Mouse (Mus musculus): ENCODE results near the gene Arhgap45.
"Not testable (repeated sequence)": the region's sequence is repeated elsewhere in the genome, so short reads cannot be mapped to it uniquely, and the experiment has no call there.

Gene Arhgap45

DNA sequence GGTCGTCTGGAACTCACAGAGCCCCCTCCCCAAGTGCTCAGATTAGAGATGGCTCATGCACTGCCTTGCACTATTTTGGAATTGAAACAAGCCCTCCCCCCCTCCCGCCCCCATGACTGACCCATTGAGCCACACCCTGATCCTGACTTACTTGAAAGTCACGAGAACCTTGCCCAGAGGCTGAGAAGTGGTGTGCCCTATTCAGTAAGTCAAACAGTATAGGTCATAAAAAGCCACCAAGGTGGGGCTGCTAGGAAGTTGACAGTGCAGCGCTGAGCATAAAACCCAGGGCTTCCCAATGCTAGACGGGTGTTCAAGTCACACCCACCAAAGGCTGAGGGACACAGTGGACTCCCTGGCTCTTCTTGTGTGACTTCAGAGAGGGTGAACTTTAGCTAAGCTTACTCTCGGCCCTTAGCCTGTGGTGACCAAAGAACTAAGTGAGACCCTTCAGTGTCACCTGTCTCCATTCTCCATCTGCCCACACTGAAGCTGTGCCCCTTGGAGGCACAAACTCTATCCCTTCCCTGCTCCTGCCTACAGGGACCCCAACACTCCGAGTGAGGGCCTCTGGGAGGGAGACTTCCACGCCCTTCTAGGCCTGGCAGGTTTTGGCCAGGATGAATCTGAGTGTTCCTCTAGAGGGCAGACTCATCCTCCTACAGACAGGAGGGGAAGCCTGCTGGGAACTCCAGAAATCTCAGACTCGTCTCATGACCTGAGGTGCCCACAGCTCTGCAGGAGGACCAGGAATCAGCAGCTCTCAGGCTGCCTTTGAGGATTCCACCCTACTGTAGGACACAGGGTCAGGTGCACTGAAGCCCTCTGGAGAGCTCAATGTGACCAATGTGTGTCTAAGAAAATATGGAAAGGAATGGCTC lies 17.3 kb downstream of the Arhgap45 start:
- DNase-seq (ENCODE audit: low read depth) = no peak

DNA sequence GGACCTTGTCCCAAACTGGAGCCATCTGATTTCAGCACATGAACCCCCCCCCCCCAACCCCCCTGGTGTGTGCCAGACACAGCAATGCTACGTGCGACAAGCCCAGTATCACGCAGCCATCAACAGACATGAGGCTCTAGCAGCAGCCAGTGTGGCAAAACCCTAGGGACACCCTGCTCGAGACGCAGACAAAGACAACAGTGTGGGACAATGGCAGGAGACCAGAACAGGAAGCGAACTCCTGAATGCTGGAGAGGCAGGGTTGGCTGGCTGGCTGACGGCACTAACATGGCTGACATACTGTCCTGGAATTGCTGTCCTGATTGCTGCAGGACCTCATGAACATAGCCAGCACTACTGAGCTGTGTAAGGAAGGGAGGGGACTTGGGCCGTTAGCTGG lies 18.7 kb downstream of the Arhgap45 start:
- DNase-seq (ENCODE audit: low read depth) = no peak

DNA sequence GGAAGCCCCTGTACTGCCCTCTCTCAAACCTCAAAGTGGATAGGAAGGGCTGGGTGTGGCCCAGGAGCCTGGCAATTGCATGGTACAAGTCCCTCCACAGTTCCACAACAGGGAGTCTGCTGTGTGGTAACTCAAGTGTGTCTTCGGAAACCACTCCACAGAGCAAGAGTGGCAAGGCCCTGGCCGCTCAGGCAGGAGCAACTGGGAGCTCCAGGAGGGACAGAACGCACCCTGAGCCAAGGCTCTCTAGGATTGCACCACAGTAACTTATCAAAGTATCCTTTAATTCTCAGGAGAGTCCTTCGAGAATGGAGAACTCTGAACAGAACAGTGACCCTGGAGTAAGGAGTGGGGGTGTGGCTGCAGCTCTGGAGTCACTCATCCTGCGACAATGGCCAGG lies 19.2 kb downstream of the Arhgap45 start:
- no peak for DNase-seq (ENCODE audit: low read depth)

DNA sequence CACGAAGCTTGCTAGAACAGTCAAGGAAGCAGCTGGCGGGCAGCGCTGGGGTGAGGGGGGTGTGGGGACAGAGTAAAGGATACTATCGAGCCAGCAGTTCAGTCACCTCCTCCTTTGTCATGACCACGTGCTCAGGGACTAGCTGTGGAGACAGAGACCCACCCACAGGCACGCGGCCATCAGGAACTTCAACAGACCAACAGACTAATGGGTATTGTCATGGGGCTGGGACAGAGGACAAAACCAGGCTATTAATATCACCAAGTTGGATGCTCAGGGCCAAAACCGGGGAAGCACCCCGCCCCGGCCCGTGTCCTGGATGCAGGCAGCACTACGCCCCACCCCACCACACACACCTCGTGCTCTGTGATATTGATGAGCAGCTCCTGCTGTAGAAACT lies 20.4 kb downstream of the Arhgap45 start:
- no peak for DNase-seq (ENCODE audit: low read depth)

DNA sequence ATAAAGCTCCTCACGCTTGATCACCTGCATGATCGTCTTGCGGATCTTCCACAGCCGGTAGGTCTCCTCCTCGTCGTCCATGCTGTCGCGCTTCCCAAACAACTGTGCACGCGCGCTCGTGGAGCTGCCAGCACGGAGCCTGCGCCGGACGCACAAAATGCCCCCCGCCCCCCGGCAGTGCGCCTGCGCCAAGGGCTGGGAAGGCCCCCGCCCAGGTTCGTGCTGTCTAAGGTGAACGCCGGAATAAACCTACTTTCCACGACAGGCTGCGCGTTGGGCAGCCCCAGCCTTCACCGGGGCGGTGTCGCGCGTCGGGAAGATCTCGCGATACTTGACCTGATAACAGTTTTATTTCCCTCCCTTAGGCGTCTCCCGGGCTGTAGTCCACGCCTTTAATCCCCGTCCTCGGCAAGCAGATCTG lies 23.1 kb downstream of the Arhgap45 start, which contains the start of gene Polr2e:
Polr2e (minus strand) TSS at position 237 of the 421 bp plus-strand sequence.
- peak; percentile 91 for DNase-seq (ENCODE audit: low read depth)

DNA sequence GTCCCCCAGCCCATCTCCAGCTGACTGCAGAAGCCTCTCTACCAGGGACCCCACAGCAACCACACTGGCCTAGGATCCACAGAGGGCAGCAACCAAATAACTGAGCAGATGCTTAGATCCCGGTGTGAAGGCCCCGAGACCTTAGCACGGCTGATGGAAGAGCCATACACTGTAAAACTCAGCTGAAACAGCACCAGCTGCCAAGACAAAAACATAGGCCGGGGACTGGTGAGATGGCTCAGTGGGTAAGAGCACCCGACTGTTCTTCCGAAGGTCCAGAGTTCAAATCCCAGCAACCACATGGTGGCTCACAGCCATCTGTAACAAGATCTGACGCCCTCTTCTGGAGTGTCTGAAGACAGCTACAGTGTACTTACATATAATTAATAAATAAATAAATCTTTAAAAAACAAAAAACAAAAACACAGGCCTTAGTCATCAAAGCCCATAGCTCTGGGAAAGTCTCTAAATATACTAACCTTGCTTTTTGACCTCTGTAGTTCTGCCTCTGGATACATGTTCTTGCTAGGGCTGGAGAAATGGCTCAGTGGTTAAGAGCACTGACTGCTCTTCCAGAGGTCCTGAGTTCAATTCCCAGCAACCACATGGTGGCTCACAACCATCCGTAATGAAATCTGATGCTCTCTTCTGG lies 25.1 kb downstream of the Arhgap45 start:
- DNase-seq (ENCODE audit: low read depth) = not testable (repeated sequence)

DNA sequence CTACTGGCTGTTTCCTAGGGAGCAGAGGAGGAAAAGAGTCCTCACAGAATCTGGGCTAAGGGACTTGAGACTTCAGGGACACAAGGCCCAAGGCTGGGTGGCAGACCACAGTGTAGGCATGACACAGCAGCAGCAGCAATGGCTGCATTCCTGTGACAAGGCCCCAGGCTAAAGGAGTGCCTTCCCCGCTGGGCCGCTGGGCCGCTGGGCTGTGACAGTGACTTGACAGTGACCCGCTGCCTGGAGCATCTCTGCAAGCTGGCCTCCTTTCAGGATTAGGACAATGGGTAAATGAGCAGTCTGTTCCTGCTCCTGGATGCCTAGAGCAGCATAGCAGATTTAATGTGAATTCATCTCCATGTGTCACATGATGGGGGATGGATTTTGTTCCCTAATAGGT lies 27.6 kb downstream of the Arhgap45 start:
- no peak for DNase-seq (ENCODE audit: low read depth)

DNA sequence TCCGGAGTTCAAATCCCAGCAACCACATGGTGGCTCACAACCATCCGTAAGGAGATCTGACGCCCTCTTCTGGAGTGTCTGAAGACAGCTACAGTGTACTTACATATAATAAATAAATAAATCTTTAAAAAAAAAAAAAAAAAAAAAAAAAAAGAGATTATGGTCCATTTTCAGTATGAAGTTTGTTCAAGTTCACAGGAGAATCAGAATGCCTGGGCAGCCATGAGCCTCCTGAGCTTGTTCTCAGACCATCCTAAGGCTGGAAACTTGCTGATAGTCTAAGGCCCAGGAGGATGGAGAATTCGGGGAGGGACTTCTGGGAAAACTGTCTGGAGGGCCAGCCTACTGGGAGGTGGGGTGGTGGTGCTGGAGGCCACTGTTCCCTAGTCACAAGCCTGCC lies 28.9 kb downstream of the Arhgap45 start:
- not testable (repeated sequence) for DNase-seq (ENCODE audit: low read depth)

DNA sequence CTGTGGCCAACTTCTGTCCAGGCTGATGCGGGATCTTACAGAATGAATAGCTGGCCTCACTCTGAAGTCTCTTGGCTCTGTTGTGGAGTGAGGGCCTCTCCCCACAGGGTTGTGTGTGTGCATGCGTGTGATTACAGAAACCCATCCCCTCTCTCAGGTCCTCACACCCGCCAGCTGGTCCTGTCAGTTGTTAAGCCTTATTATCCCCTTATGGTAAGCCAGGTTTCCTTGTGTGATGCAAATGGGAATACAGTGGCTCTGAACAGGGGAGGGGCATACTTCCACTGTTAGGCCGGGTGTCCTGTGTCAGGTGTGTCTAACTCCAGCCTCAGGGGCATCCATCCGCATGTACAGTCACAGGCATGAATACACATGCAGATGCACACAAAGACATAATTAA lies 29.3 kb downstream of the Arhgap45 start:
- DNase-seq (ENCODE audit: low read depth) = no peak

DNA sequence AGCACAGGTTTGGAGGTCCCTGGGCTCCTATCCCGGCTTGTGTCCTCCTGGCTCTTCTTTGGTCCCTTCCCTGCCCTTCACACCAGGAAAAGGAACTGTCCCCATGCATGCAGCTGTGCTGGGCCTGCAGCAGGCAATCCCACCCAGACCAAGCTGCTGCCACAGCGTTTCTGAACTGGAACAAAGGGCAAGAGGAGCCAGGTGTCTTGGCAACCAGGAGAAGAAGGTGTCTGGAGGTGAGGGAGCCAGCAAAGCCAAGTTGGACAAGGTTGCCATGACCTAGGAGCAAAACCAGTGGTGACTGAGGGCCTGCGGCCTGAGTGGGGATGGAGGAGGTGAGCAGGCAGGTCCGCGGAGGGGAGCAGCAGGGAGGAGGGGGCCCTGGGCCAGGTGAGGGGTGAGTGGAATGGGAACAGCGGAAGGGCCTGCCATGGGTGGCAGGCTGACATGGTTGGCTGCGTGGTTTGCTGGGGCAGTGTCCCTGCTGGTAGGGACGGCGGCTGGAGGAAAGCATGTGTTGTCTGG lies 30.6 kb downstream of the Arhgap45 start, which contains the start of gene Gpx4:
Gpx4 (plus strand) TSS at position 126 of the 525 bp plus-strand sequence.
- DNase-seq (ENCODE audit: low read depth) = no peak

DNA sequence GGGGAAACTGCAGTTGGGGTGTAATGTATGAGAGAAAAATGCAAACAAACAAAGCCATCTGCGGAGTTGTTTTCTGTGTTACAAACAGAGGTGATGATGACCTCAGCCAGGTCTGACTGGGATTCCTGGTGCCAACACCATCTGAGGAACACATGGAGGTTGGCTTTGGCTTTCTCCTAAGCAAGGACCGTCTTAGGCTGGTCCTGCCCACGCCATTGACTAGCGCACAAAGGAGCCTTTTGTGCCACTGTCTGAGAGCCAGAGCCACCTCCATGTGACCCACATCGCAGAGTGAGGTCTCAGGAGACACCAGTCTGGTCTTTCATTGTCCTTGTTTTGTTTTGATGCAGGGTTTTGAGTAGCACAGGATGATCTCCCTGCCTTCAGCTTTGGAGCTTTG lies 31.9 kb downstream of the Arhgap45 start:
- DNase-seq (ENCODE audit: low read depth) = peak; percentile 79

DNA sequence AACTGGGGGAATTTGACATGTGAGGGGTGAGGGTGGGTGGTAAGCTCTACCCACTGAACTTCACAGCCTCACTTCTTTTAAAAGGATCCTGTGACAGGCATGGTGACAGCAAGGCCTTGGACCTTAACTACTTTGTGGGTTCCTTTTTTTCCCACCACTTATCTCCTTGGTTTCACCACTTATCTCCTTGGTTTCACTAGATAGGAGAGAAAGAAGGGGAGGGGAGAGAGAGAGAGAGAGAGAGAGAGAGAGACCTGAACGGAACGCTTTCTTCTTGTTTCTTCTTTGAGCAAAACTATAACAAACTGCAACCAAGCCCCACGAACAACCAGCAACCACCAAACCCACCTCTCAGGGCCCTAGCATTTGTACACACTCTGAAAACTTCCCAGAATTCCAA lies 32.4 kb downstream of the Arhgap45 start:
- no peak for DNase-seq (ENCODE audit: low read depth)

DNA sequence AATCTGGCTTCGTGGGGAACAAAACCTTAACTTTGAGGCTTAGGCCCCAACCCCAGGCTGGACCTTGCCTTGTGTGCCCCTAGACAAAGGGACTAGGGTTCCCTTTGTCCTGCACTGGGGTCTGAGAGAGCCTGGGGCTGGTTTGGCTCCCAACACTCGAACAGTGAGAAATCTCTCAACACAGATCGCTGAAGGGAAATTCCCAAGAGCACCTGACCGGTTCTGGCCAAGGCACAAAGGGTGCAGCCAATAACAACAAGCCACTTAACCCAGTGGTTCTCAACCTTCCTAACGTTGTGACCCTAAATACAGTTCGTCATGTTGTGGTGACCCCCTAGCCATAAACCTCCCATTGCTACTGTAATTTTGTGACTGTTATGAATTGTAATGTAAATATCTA lies 33.8 kb downstream of the Arhgap45 start:
- DNase-seq (ENCODE audit: low read depth) = no peak

DNA sequence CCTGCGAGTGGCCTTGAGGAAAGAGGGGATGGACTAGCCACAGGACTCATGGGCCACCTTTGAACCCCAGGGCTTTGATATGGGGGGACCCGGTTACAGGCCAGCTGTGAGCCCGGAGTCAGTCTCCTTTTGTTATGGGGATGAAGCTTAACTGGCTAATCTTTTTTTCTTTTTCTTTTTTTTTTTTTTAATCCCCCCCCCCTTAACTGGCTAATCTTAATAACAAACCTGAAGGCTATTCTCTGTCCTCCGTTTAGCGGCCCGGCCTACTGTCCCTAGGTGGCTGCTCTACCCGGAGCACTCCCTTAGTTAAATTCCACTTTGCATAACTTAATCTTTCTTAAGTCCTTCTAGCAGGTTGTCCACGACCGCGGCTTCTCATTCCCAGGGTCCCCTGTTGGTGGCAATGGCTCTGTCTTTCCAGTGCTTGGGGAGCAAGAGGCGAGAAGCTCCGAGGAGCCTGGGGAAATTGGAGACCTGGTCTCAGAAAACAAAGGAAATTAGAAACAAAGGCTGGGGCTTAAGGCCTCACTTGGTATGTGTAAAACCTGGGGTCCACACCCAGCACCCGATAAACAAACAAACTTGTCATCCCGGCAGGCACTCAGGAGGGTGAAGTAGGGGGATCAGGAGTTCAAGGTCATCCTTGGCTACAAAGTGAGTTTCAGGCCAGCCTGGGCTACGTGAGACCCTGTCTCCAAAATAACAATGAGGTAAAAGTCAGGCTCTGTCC lies 34.6 kb downstream of the Arhgap45 start:
- DNase-seq (ENCODE audit: low read depth) = no peak

DNA sequence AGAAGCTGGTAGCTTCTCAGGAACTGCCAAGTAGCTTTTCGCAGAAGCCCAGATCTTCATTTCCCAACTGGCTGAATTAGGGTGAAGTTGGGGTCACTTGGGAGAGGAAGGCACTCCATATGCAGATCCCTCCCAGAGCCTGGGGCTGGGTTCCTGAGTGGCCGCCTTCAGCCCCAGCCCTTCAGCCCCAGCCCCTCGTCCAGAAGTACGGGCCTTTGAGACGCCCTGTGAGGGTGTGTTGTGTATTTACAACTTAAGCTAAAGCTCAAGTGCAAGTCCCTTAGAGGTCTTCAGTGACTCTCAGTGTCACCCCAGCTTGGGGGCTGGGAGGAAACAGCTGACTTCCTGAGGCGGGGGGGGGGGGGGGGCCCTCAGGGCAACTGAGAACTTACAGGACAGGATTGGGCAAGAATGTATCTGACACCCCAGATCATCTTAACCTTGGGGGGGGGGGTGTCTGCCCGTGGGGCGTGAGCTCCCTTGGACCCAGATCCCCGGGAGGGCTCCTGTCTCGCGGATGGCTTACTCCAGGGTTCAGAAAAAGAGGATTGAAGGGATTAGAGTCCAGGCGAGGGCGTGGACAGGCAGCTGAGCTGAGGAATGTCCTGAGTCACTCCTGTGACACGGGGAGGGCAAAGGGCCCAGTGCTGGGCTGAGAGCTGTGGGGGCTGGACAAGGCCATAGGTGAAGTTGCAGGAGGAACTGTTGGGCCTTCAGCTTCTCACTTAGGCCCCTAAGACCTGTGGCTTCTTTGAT lies 35.3 kb downstream of the Arhgap45 start:
- DNase-seq (ENCODE audit: low read depth) = no peak

DNA sequence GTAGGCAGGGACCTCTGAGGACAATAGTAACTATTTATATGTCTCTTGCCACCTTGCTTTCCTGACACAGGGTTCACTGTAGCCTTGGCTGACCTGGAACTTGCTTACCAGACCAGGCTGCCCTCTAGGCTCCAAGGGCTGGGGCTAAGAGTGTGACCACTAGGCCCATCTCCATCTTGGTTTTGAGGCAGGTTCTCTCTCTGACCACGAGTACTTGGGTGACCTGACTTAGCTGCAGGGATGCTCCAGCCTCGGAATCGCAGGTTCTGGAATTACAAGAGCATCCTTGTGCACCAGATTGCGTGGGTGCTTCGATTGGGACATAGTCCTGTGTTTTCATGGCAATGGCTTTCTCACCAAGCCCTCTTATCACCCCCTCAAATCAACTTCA lies 35.9 kb downstream of the Arhgap45 start:
- DNase-seq (ENCODE audit: low read depth) = no peak

DNA sequence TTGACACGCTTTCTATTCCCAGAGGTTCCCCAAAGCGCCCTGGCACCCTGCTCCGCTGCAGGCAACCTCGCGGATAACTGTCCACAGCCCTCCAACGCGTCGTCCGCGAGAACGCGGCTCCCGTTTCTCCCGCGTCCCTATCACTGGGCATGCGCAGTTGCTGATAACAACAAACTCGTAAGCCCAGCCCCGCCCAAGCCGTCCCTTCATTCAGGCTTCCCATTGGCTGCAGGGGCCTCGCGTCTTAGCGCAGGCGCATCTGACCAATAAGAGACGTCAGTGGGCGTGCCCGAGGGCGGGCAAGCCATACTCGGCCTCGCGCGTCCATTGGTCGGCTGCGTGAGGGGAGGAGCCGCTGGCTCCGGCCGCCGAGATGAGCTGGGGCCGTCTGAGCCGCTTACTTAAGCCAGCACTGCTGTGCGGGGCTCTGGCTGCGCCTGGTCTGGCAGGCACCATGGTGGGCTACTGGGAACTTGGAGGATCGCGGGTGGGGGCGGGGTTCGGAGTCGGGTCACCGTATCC lies 36.9 kb downstream of the Arhgap45 start:
- peak; percentile 98 for DNase-seq (ENCODE audit: low read depth)

DNA sequence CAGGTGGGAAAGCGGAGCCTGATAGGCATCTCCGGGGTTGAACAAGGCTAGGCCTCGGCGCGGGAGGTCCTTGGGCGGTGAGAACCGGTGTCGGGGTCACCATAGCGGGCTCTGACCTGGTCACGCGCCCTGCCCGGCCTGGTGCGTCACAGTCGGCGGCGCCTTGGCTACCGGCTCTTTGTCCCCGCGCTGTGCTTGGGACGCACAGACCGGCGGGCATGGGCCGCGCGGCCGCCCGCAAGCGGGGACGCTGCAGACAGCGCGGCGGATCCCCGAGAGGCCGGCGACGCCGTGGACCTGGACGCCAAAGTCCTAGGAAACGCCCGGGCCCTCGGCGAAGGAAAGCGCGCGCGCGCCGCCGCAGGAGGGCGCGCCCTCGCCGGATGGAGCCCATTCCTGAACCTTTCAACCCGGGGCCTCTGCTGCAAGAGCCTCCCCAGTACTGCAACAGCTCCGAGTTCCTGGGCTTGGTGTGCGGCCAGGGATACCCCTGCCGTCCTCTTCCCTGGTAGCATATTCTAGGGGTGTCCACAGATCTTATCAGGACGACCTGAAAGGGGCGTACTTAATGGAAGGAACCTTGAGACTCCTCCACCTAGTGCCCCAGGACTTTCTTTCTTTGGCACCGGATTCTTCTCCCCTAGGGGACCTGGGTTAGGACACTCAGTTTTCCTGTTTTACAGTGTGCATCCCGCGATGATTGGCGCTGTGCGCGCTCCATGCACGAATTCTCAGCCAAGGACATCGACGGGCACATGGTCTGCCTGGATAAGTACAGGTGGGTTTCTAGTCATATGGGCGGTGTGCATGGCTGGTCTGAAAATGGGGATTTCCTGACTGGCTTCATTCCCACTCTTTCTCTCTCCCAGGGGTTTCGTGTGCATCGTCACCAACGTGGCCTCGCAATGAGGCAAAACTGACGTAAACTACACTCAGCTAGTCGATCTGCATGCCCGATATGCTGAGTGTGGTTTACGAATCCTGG lies 37.7 kb downstream of the Arhgap45 start:
- DNase-seq (ENCODE audit: low read depth) = no peak

DNA sequence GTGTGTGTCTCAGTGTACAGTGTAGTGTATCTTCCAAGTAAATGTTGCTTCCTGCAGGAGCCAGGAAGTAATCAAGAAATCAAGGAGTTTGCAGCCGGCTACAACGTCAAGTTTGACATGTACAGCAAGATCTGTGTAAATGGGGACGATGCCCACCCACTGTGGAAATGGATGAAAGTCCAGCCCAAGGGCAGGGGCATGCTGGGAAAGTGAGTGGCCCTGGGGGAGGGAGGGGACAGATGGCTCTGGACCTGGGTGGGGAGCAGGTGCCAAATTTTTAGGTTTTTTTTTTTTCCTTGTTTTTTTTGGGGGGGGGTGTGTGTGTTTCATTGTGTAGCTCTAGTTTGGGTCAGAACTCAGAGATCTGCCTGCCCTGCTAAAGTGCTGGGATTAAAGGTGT lies 38.5 kb downstream of the Arhgap45 start:
- DNase-seq (ENCODE audit: low read depth) = not testable (repeated sequence)

DNA sequence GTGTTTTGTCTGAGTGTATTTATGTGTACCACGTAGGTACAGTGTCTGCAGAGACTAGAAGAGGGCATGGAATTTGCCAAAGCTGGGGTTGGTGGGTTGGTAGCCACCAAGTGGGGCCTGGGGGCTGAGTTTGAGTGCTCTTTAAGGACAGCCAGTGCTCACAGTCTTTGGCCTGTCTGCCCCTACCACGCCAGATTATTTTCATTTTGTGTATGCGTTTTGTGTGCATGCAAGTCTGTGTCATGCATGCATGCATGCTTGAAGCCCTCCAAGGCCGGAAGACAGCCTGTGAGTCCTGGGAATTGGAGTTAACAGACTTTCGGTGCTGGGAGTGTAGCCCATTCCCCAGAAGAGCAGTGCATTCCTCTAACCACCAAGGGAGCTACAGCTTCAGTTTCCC lies 38.9 kb downstream of the Arhgap45 start:
- no peak for DNase-seq (ENCODE audit: low read depth)

All from fibroblast of lung, adult 2 months (primary cell).